9 mouse cellular contexts compared by ENCODE assay signal in genomic region chrX:47985000-47985619, GRCm38 (mm10). TPM values are rescaled to one million over a fixed set of nuclear protein-coding genes. Genes with fewer than 3 reads are reported as not detected.
A peak's percentile ranks its signal among the peaks of the same experiment; 100 is the strongest.
DNase-seq lines count a peak whose midpoint lies in the region; ATAC-seq and TF ChIP-seq lines count a peak whose summit lies in the region.
"Had no signal": no experiment of that assay in that cellular context is flagged by ENCODE, and none has a peak within 500 bp of the region (broad histone marks: within the 10 kb centered on the region; RNA-seq: fewer than 3 reads in every experiment).

No protein-coding gene starts in this region.

- peak; percentile 30 for TF ChIP-seq CTCF in ES-Bruce4 (IDR thresholded peaks at IDR 0.05; ENCODE audit: low read depth, low read length)
- TF ChIP-seq CTCF in bone marrow macrophage, adult 2 months (IDR thresholded peaks at IDR 0.05; ENCODE audit: low read depth, low read length): no peak
- TF ChIP-seq CTCF in embryonic fibroblast, embryonic 13.5 days (IDR thresholded peaks at IDR 0.05; ENCODE audit: borderline replicate concordance, insufficient read depth, low read length): peak; percentile 28; the same call in 1 of the 2 replicates
- peak; percentile 66 for TF ChIP-seq CTCF in liver, postnatal 0 days (IDR thresholded peaks at IDR 0.05; ENCODE audit: low read depth)

- no peaks in the 10 kb centered on the region for H3K27me3 ChIP-seq in ES-Bruce4 (ENCODE audit: control insufficient read depth, insufficient read depth, low read length, poor library complexity, severe bottlenecking)
- H3K27me3 ChIP-seq in heart, embryonic 16.5 days (ENCODE audit: control insufficient read depth, insufficient read depth, low read length): no peaks in the 10 kb centered on the region
- H3K27me3 ChIP-seq in liver, postnatal 0 days (ENCODE audit: insufficient read depth, low read length): 0 out of 2 replicates have a peak, but pooled peaks cover 5% of the 10 kb centered on the region
- H3K27me3 ChIP-seq in neural tube, embryonic 15.5 days (replicated peaks): no peaks in the 10 kb centered on the region

- no peak for ATAC-seq in heart, embryonic 16.5 days (replicated peaks; ENCODE audit: extremely low read depth, insufficient read depth, low FRiP score)
- ATAC-seq in liver, postnatal 0 days: no peak
- peak; percentile 55 for ATAC-seq in neural tube, embryonic 15.5 days (ENCODE audit: low FRiP score)
- ATAC-seq in megakaryocyte-erythroid progenitor cell, adult 5-6 weeks (replicated peaks; ENCODE audit: low FRiP score, low TSS enrichment, poor library complexity, severe bottlenecking): no peak

- TF ChIP-seq POLR2A in ES-Bruce4 (IDR thresholded peaks at IDR 0.05; ENCODE audit: insufficient read depth, low read length): no peak
- TF ChIP-seq POLR2A in bone marrow macrophage, adult 2 months (IDR thresholded peaks at IDR 0.05; ENCODE audit: borderline replicate concordance, low read depth, low read length): no peak
- TF ChIP-seq POLR2A in embryonic fibroblast, embryonic 13.5 days (IDR thresholded peaks at IDR 0.05; ENCODE audit: low read depth, low read length): no peak

- H3K27ac ChIP-seq in ES-Bruce4 (ENCODE audit: insufficient read depth, low read length): no peak overlapping the region
- no peak overlapping the region for H3K27ac ChIP-seq in bone marrow macrophage, adult 2 months (ENCODE audit: insufficient read depth, low read depth, low read length)
- H3K27ac ChIP-seq in embryonic fibroblast, embryonic 13.5 days (ENCODE audit: insufficient read depth, low read length): no peak overlapping the region
- H3K27ac ChIP-seq in heart, embryonic 16.5 days (ENCODE audit: low read length): no peak overlapping the region
- no peak overlapping the region for H3K27ac ChIP-seq in liver, postnatal 0 days (ENCODE audit: low read depth)
- no peak overlapping the region for H3K27ac ChIP-seq in neural tube, embryonic 15.5 days (replicated peaks)
- H3K27ac ChIP-seq: macrophage had no signal

- TF ChIP-seq EP300 in ES-Bruce4 (IDR thresholded peaks at IDR 0.05; ENCODE audit: insufficient read depth, low read depth, low read length): no peak
- TF ChIP-seq EP300 in liver, postnatal 0 days (IDR thresholded peaks at IDR 0.05; ENCODE audit: low read depth): no peak

- H3K9me3 ChIP-seq in ES-Bruce4 (replicated peaks; ENCODE audit: control insufficient read depth, insufficient read depth, low read length, poor library complexity, severe bottlenecking): no peaks in the 10 kb centered on the region
- no peaks in the 10 kb centered on the region for H3K9me3 ChIP-seq in heart, embryonic 16.5 days (replicated peaks; ENCODE audit: control insufficient read depth, low read length)
- H3K9me3 ChIP-seq in liver, postnatal 0 days (ENCODE audit: low read length): no peaks in the 10 kb centered on the region
- H3K9me3 ChIP-seq in neural tube, embryonic 15.5 days (replicated peaks): no peaks in the 10 kb centered on the region

- no peak overlapping the region for H3K4me3 ChIP-seq in ES-Bruce4 (ENCODE audit: low read depth, low read length)
- peak overlapping the region; percentile 25; the same call in 1 of the 2 replicates for H3K4me3 ChIP-seq in bone marrow macrophage, adult 2 months (ENCODE audit: insufficient read depth, low read length)
- no peak overlapping the region; the same call in 1 of the 2 replicates for H3K4me3 ChIP-seq in embryonic fibroblast, embryonic 13.5 days (ENCODE audit: insufficient read depth, low read length)
- peak overlapping the region; percentile 31 for H3K4me3 ChIP-seq in heart, embryonic 16.5 days (ENCODE audit: low read length)
- H3K4me3 ChIP-seq in liver, postnatal 0 days (ENCODE audit: low read depth, low read length): no peak overlapping the region
- peak overlapping the region; percentile 28 for H3K4me3 ChIP-seq in neural tube, embryonic 15.5 days (replicated peaks)

- H3K9ac ChIP-seq in ES-Bruce4 (ENCODE audit: low read depth, poor library complexity, severe bottlenecking): no peak overlapping the region
- no peak overlapping the region for H3K9ac ChIP-seq in heart, embryonic 16.5 days (ENCODE audit: low read length)
- H3K9ac ChIP-seq in liver, postnatal 0 days (replicated peaks): no peak overlapping the region
- H3K9ac ChIP-seq in neural tube, embryonic 15.5 days (replicated peaks): 0 out of 2 replicates have a peak overlapping the region, but pooled peaks have one; percentile 30

- WGBS in heart, embryonic 16.5 days: 15% methylated on average over 19 of the region's 19 CpGs
- WGBS in liver, postnatal 0 days (ENCODE audit: insufficient replicate concordance): 13% methylated on average over 19 of the region's 19 CpGs
- 31% methylated on average over 19 of the region's 19 CpGs for WGBS in neural tube, embryonic 15.5 days

- no peaks in the 10 kb centered on the region for H3K4me1 ChIP-seq in ES-Bruce4 (ENCODE audit: control insufficient read depth, insufficient read depth, low read length)
- H3K4me1 ChIP-seq in bone marrow macrophage, adult 2 months (ENCODE audit: control insufficient read depth, insufficient read depth, low read length): no peaks in the 10 kb centered on the region
- H3K4me1 ChIP-seq in embryonic fibroblast, embryonic 13.5 days (ENCODE audit: control insufficient read depth, insufficient read depth, low read length): peaks cover 5% of the 10 kb centered on the region; the same call in 1 of the 2 replicates
- no peaks in the 10 kb centered on the region for H3K4me1 ChIP-seq in heart, embryonic 16.5 days (ENCODE audit: control insufficient read depth, insufficient read depth, low read length)
- no peaks in the 10 kb centered on the region for H3K4me1 ChIP-seq in liver, postnatal 0 days (ENCODE audit: insufficient read depth)
- H3K4me1 ChIP-seq in neural tube, embryonic 15.5 days: no peaks in the 10 kb centered on the region; the same call in 1 of the 2 replicates

- H3K36me3 ChIP-seq in ES-Bruce4 (ENCODE audit: control insufficient read depth, insufficient read depth, low read length, poor library complexity, severe bottlenecking): no peaks in the 10 kb centered on the region
- no peaks in the 10 kb centered on the region for H3K36me3 ChIP-seq in heart, embryonic 16.5 days (ENCODE audit: control insufficient read depth, insufficient read depth)
- no peaks in the 10 kb centered on the region for H3K36me3 ChIP-seq in liver, postnatal 0 days (replicated peaks; ENCODE audit: insufficient read depth, low read length)
- H3K36me3 ChIP-seq in neural tube, embryonic 15.5 days: no peaks in the 10 kb centered on the region

- H3K4me2 ChIP-seq in heart, embryonic 16.5 days (ENCODE audit: low read depth, low read length): peak overlapping the region; percentile 57
- peak overlapping the region; percentile 36; the same call in 1 of the 2 replicates for H3K4me2 ChIP-seq in liver, postnatal 0 days (ENCODE audit: low read depth, low read length)
- peak overlapping the region; percentile 50 for H3K4me2 ChIP-seq in neural tube, embryonic 15.5 days

- DNase-seq in kidney, postnatal 36 days: peak; percentile 37 to 70
- DNase-seq in liver, postnatal 0 days: peak; percentile 38

RNA-seq across cellular contexts. Expression of gene Apln, which starts 49.5 kb away (rescaled TPM):
- polyA plus RNA-seq in ES-Bruce4 (2011; ENCODE audit: insufficient read depth, insufficient read length, low read depth, missing spikeins): 0.82 and 1.4 TPM in 2 replicates
- polyA plus RNA-seq in bone marrow macrophage, adult 2 months (2012; ENCODE audit: insufficient read depth, insufficient read length, missing spikeins): 0.17 TPM in 1 of 2 replicates, not detected in the other
- polyA plus RNA-seq in embryonic fibroblast, embryonic 13.5 days (2011; ENCODE audit: insufficient read length, low read depth, missing spikeins): 3.4 and 5.0 TPM in 2 replicates
- polyA plus RNA-seq in heart, embryonic 16.5 days (2015; fragmentation: Nextera tagmentation; extraction: Ambion mirVana): 7.9 and 8.5 TPM in 2 replicates
- 0.12 and 0.19 TPM in 2 replicates for polyA plus RNA-seq in liver, postnatal 0 days (2015; fragmentation: Nextera tagmentation; extraction: Ambion mirVana)
- polyA plus RNA-seq in neural tube, embryonic 15.5 days (2015; fragmentation: Nextera tagmentation; extraction: Ambion mirVana): 2.6 and 3.6 TPM in 2 replicates
- 0.28 TPM in 1 of 2 replicates, not detected in the other for total RNA-seq in megakaryocyte-erythroid progenitor cell, adult 5-6 weeks (2014; fragmentation: Nextera tagmentation)
- 0.27 TPM in 1 of 2 replicates, not detected in the other for total RNA-seq in megakaryocyte-erythroid progenitor cell, adult 5-6 weeks (2017)

Comparison
In these comparisons a context has a peak if more than half of its experiments do, and no peak if none do; other contexts are left out.
1. H3K4me3 ChIP-seq: peak in bone marrow macrophage, adult 2 months (single experiment), heart, embryonic 16.5 days (single experiment) and neural tube, embryonic 15.5 days (single experiment); none in ES-Bruce4 (single experiment), embryonic fibroblast, embryonic 13.5 days (single experiment) and liver, postnatal 0 days (single experiment).
2. Peak in every context shown above with its lines, with median percentiles within 50 percentile points of each other: H3K4me2 ChIP-seq.